Mouse (Mus musculus) lung, adult 2 months (tissue): Measurements from ENCODE around the gene Hcn3.

Experiments
- CTCF ChIP-seq: fragments of 200-500 bp; IDR thresholded peaks from 2 replicates; pipeline ENCODE4 v1.5.1; 2011; ENCODE audit warnings: mild to moderate bottlenecking, low read length, control low read depth; ENCODE audit not compliant: insufficient read depth
- POLR2A ChIP-seq: fragments of 200-500 bp; IDR thresholded peaks from 2 replicates; pipeline ENCODE4 v1.6.1; 2011; ENCODE audit warnings: low read depth, mild to moderate bottlenecking, control low read depth, low read length, borderline replicate concordance; ENCODE audit errors: extremely low read depth

- TF ChIP-seq POLR2A (no peak), CTCF (no peak)
Measured at GRCm38 (mm10) chr3:89108146-89108545, 51.9 kb downstream of the Hcn3 start.
